ENCODE assay signal across 24 mouse cellular contexts in genomic region chr9:104489383-104489782, GRCm38 (mm10). TPM values are rescaled to one million over a fixed set of nuclear protein-coding genes. Genes with fewer than 3 reads are reported as not detected.
DNase-seq lines count a peak whose midpoint lies in the region; ATAC-seq and TF ChIP-seq lines count a peak whose summit lies in the region.
"Had no signal": no experiment of that assay in that cellular context is flagged by ENCODE, and none has a peak within 500 bp of the region (broad histone marks: within the 10 kb centered on the region; RNA-seq: fewer than 3 reads in every experiment).

No protein-coding gene starts in this region.

- H3K36me3 ChIP-seq in heart, adult 2 months (ENCODE audit: control insufficient read depth, insufficient read depth, low read length): no peaks in the 10 kb centered on the region
- no peaks in the 10 kb centered on the region for H3K36me3 ChIP-seq in kidney, embryonic 14.5 days (ENCODE audit: control insufficient read depth, insufficient read depth, low read length)
- H3K36me3 ChIP-seq in kidney, embryonic 15.5 days: no peaks in the 10 kb centered on the region
- no peaks in the 10 kb centered on the region for H3K36me3 ChIP-seq in kidney, embryonic 16.5 days (ENCODE audit: insufficient read depth, low read length)
- H3K36me3 ChIP-seq in kidney, postnatal 0 days (ENCODE audit: insufficient read depth, low read length): no peaks in the 10 kb centered on the region
- H3K36me3 ChIP-seq: G1E had no signal

- no peak overlapping the region for H3K4me3 ChIP-seq in heart, adult 2 months
- H3K4me3 ChIP-seq in kidney, embryonic 14.5 days (ENCODE audit: low read length): no peak overlapping the region
- no peak overlapping the region for H3K4me3 ChIP-seq in kidney, embryonic 15.5 days (replicated peaks)
- H3K4me3 ChIP-seq in kidney, embryonic 16.5 days (ENCODE audit: low read length): no peak overlapping the region
- no peak overlapping the region for H3K4me3 ChIP-seq in kidney, postnatal 0 days (replicated peaks; ENCODE audit: low read depth, low read length)

- TF ChIP-seq POLR2A in heart, adult 2 months (IDR thresholded peaks at IDR 0.05; ENCODE audit: insufficient read depth, low read depth, low read length): no peak

- WGBS in heart, adult 2 months: 71% methylated on average over 6 of the region's 6 CpGs
- whole genome bisulfite sequencing in kidney, embryonic 14.5 days: 46% methylated on average over 6 of the region's 6 CpGs
- 47% methylated on average over 6 of the region's 6 CpGs for WGBS in kidney, embryonic 15.5 days
- WGBS in kidney, embryonic 16.5 days: 36% methylated on average over 6 of the region's 6 CpGs
- 30% methylated on average over 6 of the region's 6 CpGs for WGBS in kidney, postnatal 0 days

- H3K27ac ChIP-seq in heart, adult 2 months: no peak overlapping the region
- no peak overlapping the region for H3K27ac ChIP-seq in kidney, embryonic 14.5 days (ENCODE audit: low read depth, low read length)
- no peak overlapping the region for H3K27ac ChIP-seq in kidney, embryonic 15.5 days
- no peak overlapping the region for H3K27ac ChIP-seq in kidney, embryonic 16.5 days (ENCODE audit: low read length)
- H3K27ac ChIP-seq in kidney, postnatal 0 days: no peak overlapping the region

- H3K27me3 ChIP-seq in heart, adult 2 months (ENCODE audit: control insufficient read depth, insufficient read depth, low read length): no peaks in the 10 kb centered on the region
- H3K27me3 ChIP-seq in kidney, embryonic 14.5 days (ENCODE audit: control insufficient read depth, insufficient read depth, low read length): no peaks in the 10 kb centered on the region
- no peaks in the 10 kb centered on the region for H3K27me3 ChIP-seq in kidney, embryonic 15.5 days
- no peaks in the 10 kb centered on the region for H3K27me3 ChIP-seq in kidney, embryonic 16.5 days (ENCODE audit: insufficient read depth, low read length)
- no peaks in the 10 kb centered on the region for H3K27me3 ChIP-seq in kidney, postnatal 0 days (ENCODE audit: insufficient read depth, low read length)
- H3K27me3 ChIP-seq: CH12.LX had no signal

- H3K9ac ChIP-seq in heart, adult 2 months (ENCODE audit: low read depth, low read length): no peak overlapping the region
- no peak overlapping the region for H3K9ac ChIP-seq in kidney, embryonic 14.5 days (ENCODE audit: low read depth, low read length)
- no peak overlapping the region for H3K9ac ChIP-seq in kidney, embryonic 15.5 days
- no peak overlapping the region for H3K9ac ChIP-seq in kidney, embryonic 16.5 days (replicated peaks; ENCODE audit: low read length)
- H3K9ac ChIP-seq in kidney, postnatal 0 days (ENCODE audit: low read depth, low read length): no peak overlapping the region

- no peak for TF ChIP-seq EP300 in heart, adult 2 months (IDR thresholded peaks at IDR 0.05; ENCODE audit: insufficient read depth, low read depth, low read length)

- no peaks in the 10 kb centered on the region for H3K9me3 ChIP-seq in kidney, embryonic 14.5 days (ENCODE audit: control insufficient read depth, low read length)
- H3K9me3 ChIP-seq in kidney, embryonic 15.5 days (replicated peaks): no peaks in the 10 kb centered on the region
- H3K9me3 ChIP-seq in kidney, embryonic 16.5 days (ENCODE audit: low read length): no peaks in the 10 kb centered on the region
- no peaks in the 10 kb centered on the region for H3K9me3 ChIP-seq in kidney, postnatal 0 days (replicated peaks; ENCODE audit: low read length)

- no peaks in the 10 kb centered on the region for H3K4me1 ChIP-seq in heart, adult 2 months (ENCODE audit: control insufficient read depth, insufficient read depth, low read length)
- H3K4me1 ChIP-seq in kidney, embryonic 14.5 days (ENCODE audit: control insufficient read depth, insufficient read depth, low read length): peaks cover 4% of the 10 kb centered on the region; the same call in 1 of the 2 replicates
- H3K4me1 ChIP-seq in kidney, embryonic 15.5 days: peaks cover 13% of the 10 kb centered on the region
- H3K4me1 ChIP-seq in kidney, embryonic 16.5 days (ENCODE audit: insufficient read depth, low read length): peaks cover 7% of the 10 kb centered on the region
- H3K4me1 ChIP-seq in kidney, postnatal 0 days (replicated peaks; ENCODE audit: insufficient read depth, low read length): no peaks in the 10 kb centered on the region

- intact Hi-C loops in heart, adult 2 months (cut with DNase I): no loop called here

- H3K79me2 ChIP-seq in heart, adult 2 months (replicated peaks; ENCODE audit: control insufficient read depth, insufficient read depth, low read length): no peaks in the 10 kb centered on the region

- H3K4me2 ChIP-seq in kidney, embryonic 14.5 days (replicated peaks; ENCODE audit: low read depth, low read length): no peak overlapping the region
- no peak overlapping the region for H3K4me2 ChIP-seq in kidney, embryonic 15.5 days
- no peak overlapping the region for H3K4me2 ChIP-seq in kidney, embryonic 16.5 days (replicated peaks; ENCODE audit: low read depth, low read length)
- no peak overlapping the region for H3K4me2 ChIP-seq in kidney, postnatal 0 days (ENCODE audit: low read length)

- peak; percentile 57; the same call in 1 of the 2 replicates for ATAC-seq in kidney, embryonic 14.5 days (ENCODE audit: low FRiP score, low TSS enrichment)
- ATAC-seq in kidney, embryonic 15.5 days (replicated peaks; ENCODE audit: low FRiP score): 0 out of 2 replicates have a peak, but pooled peaks have one; percentile 25
- no peak for ATAC-seq in kidney, embryonic 16.5 days (ENCODE audit: low FRiP score, low TSS enrichment)
- no peak for ATAC-seq in kidney, postnatal 0 days (replicated peaks; ENCODE audit: low FRiP score, low read depth)
- ATAC-seq: activated CD4-positive, CD25-positive, alpha-beta regulatory T cell, adult 4 months; CD4-positive, CD25-positive, alpha-beta regulatory T cell, adult 4 months; Patski had no signal

- no peak for TF ChIP-seq CTCF in heart, adult 2 months (IDR thresholded peaks at IDR 0.05)
- TF ChIP-seq CTCF in kidney, postnatal 0 days (IDR thresholded peaks at IDR 0.05; ENCODE audit: low read depth): no peak

- DNase-seq in heart, adult 11 months: peak; percentile 57
- DNase-seq in heart, adult 2 months: no peak
- no peak for DNase-seq in kidney, adult 9 months
- DNase-seq in kidney, postnatal 0 days (ENCODE audit: low spot score): peak; percentile 2
- DNase-seq in kidney, adult 18-20 months: no peak
- DNase-seq: adrenal gland, adult 2 months; adrenal gland, adult 8-10 months; adrenal gland, postnatal 10 days; adrenal gland, postnatal 14 days; adrenal gland, postnatal 25 days; adrenal gland, postnatal 36 days; B cell, adult 2 months; cerebellum, adult 11 months; cerebellum, adult 11-12 months had no signal

RNA-seq across cellular contexts. Expression of gene Cpne4, which starts 57.7 kb away (rescaled TPM):
- under 1 TPM in 1 of 2 experiments, not detected in 1; 0.08 TPM for total RNA-seq in heart, adult 2 months (2021)
- 0.03 and 0.08 TPM in 2 replicates for polyA plus RNA-seq in heart, adult 2 months (2012; rRNA removed)
- polyA plus RNA-seq in kidney, embryonic 14.5 days (2014; fragmentation: Nextera tagmentation; extraction: Ambion mirVana): 0.26 TPM in 1 of 2 replicates, not detected in the other
- 0.12 and 0.16 TPM in 2 replicates for polyA plus RNA-seq in kidney, embryonic 15.5 days (2015; fragmentation: Nextera tagmentation; extraction: Ambion mirVana)
- 0.10 and 0.21 TPM in 2 replicates for polyA plus RNA-seq in kidney, embryonic 16.5 days (2015; fragmentation: Nextera tagmentation; extraction: Ambion mirVana)
- polyA plus RNA-seq in kidney, postnatal 0 days (2015; fragmentation: Nextera tagmentation; extraction: Ambion mirVana): 0.21 and 0.34 TPM in 2 replicates
- total RNA-seq: CH12.LX, G1E, MEL had no signal
- polyA plus RNA-seq: activated CD4-positive, CD25-positive, alpha-beta regulatory T cell, adult 4 months; adrenal gland, adult 2 months; C2C12; CD4-positive, CD25-positive, alpha-beta regulatory T cell, adult 4 months; G1E had no signal

Comparison
In these comparisons a context has a peak if more than half of its experiments do, and no peak if none do; other contexts are left out.
1. DNase-seq: peak in heart, adult 11 months (single experiment) and kidney, postnatal 0 days (single experiment); none in heart, adult 2 months (0 of 2), kidney, adult 9 months (single experiment) and kidney, adult 18-20 months (single experiment).
2. ATAC-seq: peak in kidney, embryonic 14.5 days (single experiment) and kidney, embryonic 15.5 days (single experiment); none in kidney, embryonic 16.5 days (single experiment) and kidney, postnatal 0 days (single experiment).